Mouse (Mus musculus): ENCODE results near the gene Nucb1. TPM values are rescaled to one million over a fixed set of nuclear protein-coding genes. Genes with fewer than 3 reads are reported as not detected.
"Not testable (repeated sequence)": the region's sequence is repeated elsewhere in the genome, so short reads cannot be mapped to it uniquely, and the experiment has no call there.

The Nucb1 gene
- polyA plus RNA-seq, 1 experiment from 2014 or later, result 90.4 TPM

DNA sequence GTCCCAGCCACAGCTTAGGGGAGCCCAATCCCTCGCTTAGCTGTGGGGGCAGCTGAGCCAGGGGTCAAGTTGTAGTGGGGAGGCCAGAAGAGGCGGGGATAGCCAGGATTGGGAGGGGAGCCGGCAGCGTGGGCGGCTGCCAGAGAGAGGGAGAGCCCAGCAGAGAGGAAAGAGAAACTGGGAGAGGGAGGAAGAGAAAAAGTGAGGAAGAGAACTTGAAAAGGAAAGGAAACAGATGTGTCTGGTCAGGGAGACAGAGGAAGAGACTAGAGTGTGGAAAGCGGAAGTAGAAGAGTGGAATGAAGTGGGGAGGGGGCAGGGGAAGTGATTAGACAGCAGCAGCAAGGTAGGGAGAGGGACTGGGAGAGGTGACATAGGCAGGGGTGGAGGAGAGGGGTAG, 19.3 kb upstream of the Nucb1 start:
- H3K27ac ChIP-seq (ENCODE audit: low read depth, low read length), result no peak overlapping the region
- 22% methylated on average over 6 of the region's 6 CpGs for WGBS

GRCm38 (mm10) chr7:45527169-45527568, 17.0 kb upstream of the Nucb1 start:
- not testable (repeated sequence) for DNase-seq (ENCODE audit: low spot score); H3K4me1 ChIP-seq (replicated peaks; ENCODE audit: control insufficient read depth, insufficient read depth, low read length); H3K9me3 ChIP-seq (ENCODE audit: control insufficient read depth, low read length); H3K4me2 ChIP-seq (ENCODE audit: low read depth, low read length, severe bottlenecking); ATAC-seq (replicated peaks; ENCODE audit: low FRiP score); H3K27me3 ChIP-seq (ENCODE audit: control insufficient read depth, insufficient read depth, low read length); H3K9ac ChIP-seq (ENCODE audit: low read length); H3K4me3 ChIP-seq (ENCODE audit: low read depth, low read length); H3K27ac ChIP-seq (ENCODE audit: low read depth, low read length); H3K36me3 ChIP-seq (ENCODE audit: control insufficient read depth, insufficient read depth, low read length)
- 94% methylated on average over 6 of the region's 6 CpGs for WGBS

More for the DNA sequence above, 19.3 kb upstream of the Nucb1 start:
- Histone ChIP-seq H3K9ac (ENCODE audit: low read length) (no peak overlapping the region), H3K27me3 (ENCODE audit: control insufficient read depth, insufficient read depth, low read length) (no peaks in the 10 kb centered on the region), H3K4me2 (ENCODE audit: low read depth, low read length, severe bottlenecking) (no peak overlapping the region), H3K36me3 (ENCODE audit: control insufficient read depth, insufficient read depth, low read length) (no peaks in the 10 kb centered on the region), H3K9me3 (ENCODE audit: control insufficient read depth, low read length) (no peaks in the 10 kb centered on the region), H3K4me1 (replicated peaks; ENCODE audit: control insufficient read depth, insufficient read depth, low read length) (peaks cover 7% of the 10 kb centered on the region; the same call in 1 of the 2 replicates), H3K4me3 (ENCODE audit: low read depth, low read length) (no peak overlapping the region)
- ATAC-seq (replicated peaks; ENCODE audit: low FRiP score) (no peak), DNase-seq (ENCODE audit: low spot score) (no peak)

GRCm38 (mm10) chr7:45526474-45527120, 16.4 kb upstream of the Nucb1 start:
- 31% methylated on average over 7 of the region's 7 CpGs for WGBS

GRCm38 (mm10) chr7:45525809-45526473, 15.7 kb upstream of the Nucb1 start, which contains the start of the genes Ppp1r15a and Plekha4:
Gene Ppp1r15a, minus strand, starts transcription at chr7:45526268.
Gene Plekha4, plus strand, starts transcription at chr7:45526330.
- Histone ChIP-seq H3K4me1 (replicated peaks; ENCODE audit: control insufficient read depth, insufficient read depth, low read length) (peaks cover 7% of the 10 kb centered on the region; the same call in 1 of the 2 replicates), H3K4me2 (ENCODE audit: low read depth, low read length, severe bottlenecking) (peak within 1 kb of the TSS; percentile 43), H3K9me3 (ENCODE audit: control insufficient read depth, low read length) (no peaks in the 10 kb centered on the region), H3K9ac (ENCODE audit: low read length) (peak within 1 kb of the TSS; percentile 75), H3K27me3 (ENCODE audit: control insufficient read depth, insufficient read depth, low read length) (no peaks in the 10 kb centered on the region), H3K4me3 (ENCODE audit: low read depth, low read length) (peak within 1 kb of the TSS; percentile 68), H3K36me3 (ENCODE audit: control insufficient read depth, insufficient read depth, low read length) (no peaks in the 10 kb centered on the region; the same call in 1 of the 2 replicates), H3K27ac (ENCODE audit: low read depth, low read length) (peak within 1 kb of the TSS; percentile 42; the same call in 1 of the 2 replicates)
- ATAC-seq (replicated peaks; ENCODE audit: low FRiP score) (peak; percentile 81), DNase-seq (ENCODE audit: low spot score) (peak; percentile 97)
- under 1% methylated on average over 54 of the region's 54 CpGs for WGBS

More at GRCm38 (mm10) chr7:45526474-45527120, 16.4 kb upstream of the Nucb1 start:
- Histone ChIP-seq H3K9ac (ENCODE audit: low read length) (peak overlapping the region; percentile 75; the same call in 1 of the 2 replicates), H3K4me1 (replicated peaks; ENCODE audit: control insufficient read depth, insufficient read depth, low read length) (peaks cover 7% of the 10 kb centered on the region; the same call in 1 of the 2 replicates), H3K9me3 (ENCODE audit: control insufficient read depth, low read length) (no peaks in the 10 kb centered on the region), H3K36me3 (ENCODE audit: control insufficient read depth, insufficient read depth, low read length) (no peaks in the 10 kb centered on the region; the same call in 1 of the 2 replicates), H3K4me3 (ENCODE audit: low read depth, low read length) (peak overlapping the region; percentile 68), H3K27ac (ENCODE audit: low read depth, low read length) (0 out of 2 replicates have a peak overlapping the region, but pooled peaks have one; percentile 42), H3K4me2 (ENCODE audit: low read depth, low read length, severe bottlenecking) (peak overlapping the region; percentile 43), H3K27me3 (ENCODE audit: control insufficient read depth, insufficient read depth, low read length) (no peaks in the 10 kb centered on the region)
- DNase-seq (ENCODE audit: low spot score) (no peak), ATAC-seq (replicated peaks; ENCODE audit: low FRiP score) (no peak)

- no peaks in the 10 kb centered on the region; the same call in 1 of the 2 replicates for H3K36me3 ChIP-seq (ENCODE audit: control insufficient read depth, insufficient read depth, low read length)
- DNase-seq (ENCODE audit: low spot score) (no peak), ATAC-seq (replicated peaks; ENCODE audit: low FRiP score) (no peak)
- no peak overlapping the region; the same call in 1 of the 2 replicates for H3K27ac ChIP-seq (ENCODE audit: low read depth, low read length)
- H3K27me3 ChIP-seq (ENCODE audit: control insufficient read depth, insufficient read depth, low read length), result no peaks in the 10 kb centered on the region
- peak overlapping the region; percentile 75 for H3K9ac ChIP-seq (ENCODE audit: low read length)
- H3K4me3 ChIP-seq (ENCODE audit: low read depth, low read length), result peak overlapping the region; percentile 68
- peak overlapping the region; percentile 43 for H3K4me2 ChIP-seq (ENCODE audit: low read depth, low read length, severe bottlenecking)
- H3K4me1 ChIP-seq (replicated peaks; ENCODE audit: control insufficient read depth, insufficient read depth, low read length), result peaks cover 7% of the 10 kb centered on the region; the same call in 1 of the 2 replicates
- 37% methylated on average over 12 of the region's 12 CpGs for WGBS
- no peaks in the 10 kb centered on the region for H3K9me3 ChIP-seq (ENCODE audit: control insufficient read depth, low read length)
These were observed 14.8 kb upstream of the Nucb1 start for GRCm38 (mm10) chr7:45524841-45525621.

DNA sequence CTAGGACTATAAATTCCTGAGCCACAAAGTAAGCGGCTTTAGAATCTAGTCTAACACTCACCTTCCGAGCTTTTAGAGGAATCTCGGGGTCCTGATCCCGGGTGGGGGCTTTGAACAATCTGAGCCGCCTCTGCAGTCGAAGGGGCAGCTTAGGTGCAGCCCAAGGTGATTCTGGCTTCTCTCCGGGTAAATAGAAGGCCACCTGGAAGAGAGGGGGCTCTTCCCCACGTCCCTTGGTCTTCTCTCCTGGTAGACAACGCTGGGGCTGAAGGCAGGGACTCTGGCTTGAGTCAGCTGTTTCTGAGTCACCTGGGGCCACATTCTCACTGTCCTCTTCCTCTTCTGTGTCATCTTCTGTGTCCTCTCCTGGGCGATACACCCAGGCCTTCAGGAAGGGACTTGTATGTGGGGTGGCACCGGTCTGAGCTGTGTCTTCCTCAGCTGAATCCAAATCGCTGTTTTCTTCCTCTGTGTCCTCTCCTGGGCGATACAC, 13.5 kb upstream of the Nucb1 start:
- H3K9ac ChIP-seq (ENCODE audit: low read length), result no peak overlapping the region
- 90% methylated on average over 13 of the region's 13 CpGs for WGBS
- ATAC-seq (replicated peaks; ENCODE audit: low FRiP score), result no peak
- H3K4me3 ChIP-seq (ENCODE audit: low read depth, low read length), result 0 out of 2 replicates have a peak overlapping the region, but pooled peaks have one; percentile 2
- no peak overlapping the region for H3K27ac ChIP-seq (ENCODE audit: low read depth, low read length)
- no peak for DNase-seq (ENCODE audit: low spot score)
- H3K9me3 ChIP-seq (ENCODE audit: control insufficient read depth, low read length), result no peaks in the 10 kb centered on the region
- H3K4me2 ChIP-seq (ENCODE audit: low read depth, low read length, severe bottlenecking), result no peak overlapping the region
- H3K36me3 ChIP-seq (ENCODE audit: control insufficient read depth, insufficient read depth, low read length), result no peaks in the 10 kb centered on the region; the same call in 1 of the 2 replicates
- H3K27me3 ChIP-seq (ENCODE audit: control insufficient read depth, insufficient read depth, low read length), result no peaks in the 10 kb centered on the region
- peaks cover 7% of the 10 kb centered on the region; the same call in 1 of the 2 replicates for H3K4me1 ChIP-seq (replicated peaks; ENCODE audit: control insufficient read depth, insufficient read depth, low read length)

DNA sequence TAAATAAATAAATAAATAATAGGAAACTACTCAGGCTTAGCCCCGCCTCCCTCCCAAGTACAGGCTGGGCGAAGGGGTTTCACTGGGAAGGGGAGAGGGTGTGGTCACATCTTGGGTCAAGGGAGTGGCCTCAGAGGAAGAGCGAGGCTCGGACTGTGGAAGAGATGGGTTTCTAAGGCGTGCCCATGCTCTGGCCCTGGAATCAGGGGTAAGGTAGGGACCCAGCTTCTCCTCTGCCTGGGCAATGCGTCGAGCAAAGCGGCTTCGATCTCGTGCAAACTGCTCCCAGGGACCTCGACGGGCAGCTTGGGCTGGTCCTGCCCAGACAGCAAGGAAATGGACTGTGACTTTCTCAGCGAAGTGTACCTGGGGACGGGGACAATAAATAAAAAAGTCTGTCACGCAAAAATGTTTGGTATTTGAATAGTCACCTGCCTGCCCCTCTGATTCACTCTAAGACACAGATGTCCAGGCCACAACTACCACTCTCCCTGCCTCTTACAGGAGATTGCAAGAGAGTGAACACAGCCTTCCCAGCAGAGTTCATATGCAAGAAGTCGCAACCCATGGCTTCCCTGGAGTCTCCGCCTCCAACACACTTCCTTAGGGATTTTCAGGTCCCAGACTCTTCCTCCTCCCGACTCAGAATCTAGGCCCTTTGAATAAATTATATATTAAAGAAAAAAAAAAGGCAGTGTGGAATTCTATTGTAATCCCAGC, 12.9 kb upstream of the Nucb1 start:
- ATAC-seq (replicated peaks; ENCODE audit: low FRiP score), result no peak
- 76% methylated on average over 18 of the region's 18 CpGs for WGBS
- H3K4me3 ChIP-seq (ENCODE audit: low read depth, low read length), result 0 out of 2 replicates have a peak overlapping the region, but pooled peaks have one; percentile 2
- H3K9me3 ChIP-seq (ENCODE audit: control insufficient read depth, low read length), result no peaks in the 10 kb centered on the region
- peak overlapping the region; percentile 18; the same call in 1 of the 2 replicates for H3K4me2 ChIP-seq (ENCODE audit: low read depth, low read length, severe bottlenecking)
- H3K27ac ChIP-seq (ENCODE audit: low read depth, low read length), result no peak overlapping the region
- H3K4me1 ChIP-seq (replicated peaks; ENCODE audit: control insufficient read depth, insufficient read depth, low read length), result peaks cover 7% of the 10 kb centered on the region; the same call in 1 of the 2 replicates
- DNase-seq (ENCODE audit: low spot score), result no peak
- H3K9ac ChIP-seq (ENCODE audit: low read length), result no peak overlapping the region
- no peaks in the 10 kb centered on the region; the same call in 1 of the 2 replicates for H3K36me3 ChIP-seq (ENCODE audit: control insufficient read depth, insufficient read depth, low read length)
- H3K27me3 ChIP-seq (ENCODE audit: control insufficient read depth, insufficient read depth, low read length), result no peaks in the 10 kb centered on the region
